Mouse (Mus musculus): ENCODE results near the gene Dnah14. TPM values are rescaled to one million over a fixed set of nuclear protein-coding genes. Genes with fewer than 3 reads are reported as not detected.

Gene Dnah14
- polyA plus RNA-seq, 1 experiment from 2014 or later = 0.88 TPM

DNA sequence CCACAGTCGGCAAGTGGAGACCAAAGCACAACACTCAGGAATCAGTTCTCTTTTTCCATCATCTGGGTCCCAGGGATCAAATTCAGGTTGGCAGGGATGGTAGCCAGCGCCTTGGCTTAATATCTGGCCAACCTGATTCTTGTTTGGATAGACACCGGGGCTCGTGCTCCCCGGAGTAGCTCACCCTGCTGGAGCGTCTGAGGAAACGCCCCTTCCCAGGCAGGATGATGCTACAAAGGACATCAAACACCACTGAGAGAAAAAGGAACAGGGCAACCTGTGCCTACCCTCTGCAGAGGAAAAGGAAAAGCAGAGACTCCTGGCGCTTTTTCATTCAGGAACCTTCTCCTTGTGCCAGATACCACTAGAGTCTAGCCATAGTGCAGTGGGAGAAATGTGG is 287.1 kb downstream of the Dnah14 start:
- 35% methylated on average over 8 of the region's 8 CpGs for WGBS

More for the DNA sequence above, 287.1 kb downstream of the Dnah14 start:
- ATAC-seq (replicated peaks; ENCODE audit: low FRiP score, low read depth) (no peak), DNase-seq (ENCODE audit: low spot score) (no peak)
- no peak overlapping the region for H3K9ac ChIP-seq (ENCODE audit: low read depth, low read length)
- no peak overlapping the region for H3K27ac ChIP-seq
- no peaks in the 10 kb centered on the region for H3K36me3 ChIP-seq (ENCODE audit: insufficient read depth, low read length)
- H3K4me3 ChIP-seq (replicated peaks; ENCODE audit: low read depth, low read length) = no peak overlapping the region
- H3K4me2 ChIP-seq (ENCODE audit: low read length) = no peak overlapping the region
- no peaks in the 10 kb centered on the region for H3K9me3 ChIP-seq (replicated peaks; ENCODE audit: low read length)
- TF ChIP-seq CTCF (IDR thresholded peaks at IDR 0.05; ENCODE audit: low read depth) = no peak
- H3K27me3 ChIP-seq (ENCODE audit: insufficient read depth, low read length) = no peaks in the 10 kb centered on the region
- no peaks in the 10 kb centered on the region for H3K4me1 ChIP-seq (replicated peaks; ENCODE audit: insufficient read depth, low read length)

Other genes with a start within 250 kb of the Dnah14 start
- gene Cnih3, start 223.9 kb upstream of the Dnah14 start, polyA plus RNA-seq (2015; fragmentation: Nextera tagmentation; extraction: Ambion mirVana) = 0.13 TPM in 1 of 2 replicates, not detected in the other
- gene Ccdc121, start 65.1 kb upstream of the Dnah14 start, polyA plus RNA-seq (2015; fragmentation: Nextera tagmentation; extraction: Ambion mirVana) = 0.14 and 0.17 TPM in 2 replicates

Measured in kidney, postnatal 0 days (tissue).